Mouse (Mus musculus) midbrain, postnatal 0 days (tissue): ENCODE measurements at regions not wholly inside any gene's neighbourhood (a gene's known extent, or its start where the extent isn't known, plus 50 kb on each side); places are given as distances from the start of the nearest gene placed in this dataset.

Experiments used
- ATAC-seq: fragments of 200-750 bp; cut with Nextera tagmentation; 2 replicates; pipeline ENCODE4 v1.8.0; 2017; ENCODE audit warnings: moderate number of reproducible peaks, mild to moderate bottlenecking, moderate TSS enrichment, moderate library complexity; ENCODE audit not compliant: low FRiP score
- DNase-seq: peaks from one replicate; pipeline ENCODE4 v3.0.0-alpha.2; 2015; ENCODE audit warnings: low spot score
- H3K27ac ChIP-seq: fragments of 300-500 bp; sonication (generic); 2 replicates; pipeline ENCODE4 v1.5.1; 2014; ENCODE audit warnings: low read depth, mild to moderate bottlenecking, low read length, mixed read lengths
- H3K27me3 ChIP-seq: fragments of 300-500 bp; sonication (generic); 2 replicates; pipeline ENCODE4 v1.6.1; 2014; ENCODE audit warnings: low read length, control low read depth, mixed read lengths; ENCODE audit not compliant: insufficient read depth
- H3K36me3 ChIP-seq: fragments of 300-500 bp; sonication (generic); 2 replicates; pipeline ENCODE4 v1.6.1; 2014; ENCODE audit warnings: low read length, control low read depth, mixed read lengths; ENCODE audit not compliant: insufficient read depth
- H3K4me1 ChIP-seq: fragments of 300-500 bp; sonication (generic); 2 replicates; pipeline ENCODE4 v1.6.1; 2014; ENCODE audit warnings: mild to moderate bottlenecking, control low read depth, antibody characterized with exemption, low read length, mixed read lengths; ENCODE audit not compliant: insufficient read depth
- H3K4me2 ChIP-seq: fragments of 300-500 bp; sonication (generic); 2 replicates; pipeline ENCODE4 v1.6.1; 2014; ENCODE audit warnings: low read depth, mild to moderate bottlenecking, low read length, mixed read lengths; ENCODE audit not compliant: poor library complexity, severe bottlenecking
- H3K4me3 ChIP-seq: fragments of 300-500 bp; sonication (generic); 2 replicates; pipeline ENCODE4 v1.5.1; 2014; ENCODE audit warnings: low read depth, mild to moderate bottlenecking, low read length, moderate library complexity
- H3K9ac ChIP-seq: fragments of 300-500 bp; sonication (generic); replicated peaks from 2 replicates; pipeline ENCODE4 v1.6.1; 2014; ENCODE audit warnings: mild to moderate bottlenecking, low read length, moderate library complexity, mixed read lengths; ENCODE audit not compliant: poor library complexity, severe bottlenecking
- H3K9me3 ChIP-seq: fragments of 300-500 bp; sonication (generic); 2 replicates; pipeline ENCODE4 v1.6.1; 2016; ENCODE audit warnings: low read length, control low read depth
- CTCF ChIP-seq: IDR thresholded peaks from 2 replicates; pipeline ENCODE4 v1.5.1; 2016; ENCODE audit warnings: antibody characterized with exemption, mild to moderate bottlenecking
- WGBS: fragments of 180-500 bp; shearing (Covaris S2); extraction: QIAGEN DNeasy Blood & Tissue Kit; methylation state at CpG from one replicate; pipeline ENCODE4 v1.1.7; 2014; 5-methylcytosine and 5-hydroxymethylcytosine counted together

GRCm38 (mm10) chr14:107727234-107727633 is 1186.7 kb downstream of the Slitrk1 start:
- Histone ChIP-seq H3K4me3 (no peak overlapping the region), H3K9ac (no peak overlapping the region), H3K4me1 (no peaks in the 10 kb centered on the region), H3K27me3 (no peaks in the 10 kb centered on the region), H3K27ac (no peak overlapping the region), H3K36me3 (no peaks in the 10 kb centered on the region), H3K4me2 (no peak overlapping the region), H3K9me3 (no peaks in the 10 kb centered on the region)
- 82% methylated on average over 3 of the region's 3 CpGs for WGBS
- DNase-seq (no peak), ATAC-seq (no peak)
- TF ChIP-seq CTCF: no peak

DNA sequence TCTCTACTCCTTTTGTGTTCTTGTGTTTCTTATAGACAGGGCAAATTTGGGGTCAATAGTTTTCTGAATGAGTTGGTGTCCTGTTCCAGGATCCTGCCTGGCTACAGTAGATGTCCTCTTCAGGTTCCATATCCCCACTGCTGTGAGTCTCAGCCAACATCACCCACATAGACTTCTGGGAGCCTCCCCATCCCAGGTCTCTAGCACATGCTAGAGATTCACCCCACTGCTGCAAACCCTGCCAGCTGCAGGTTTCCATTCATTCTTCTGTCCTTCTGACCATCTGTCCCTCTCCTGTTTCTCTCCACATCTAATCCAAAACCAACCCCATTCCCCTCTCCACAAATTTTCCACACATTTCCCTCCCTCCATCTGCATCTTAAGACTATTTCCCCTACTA is 1225.6 kb downstream of the Slitrk1 start:
- Histone ChIP-seq H3K4me1 (no peaks in the 10 kb centered on the region), H3K27ac (no peak overlapping the region), H3K4me3 (no peak overlapping the region), H3K36me3 (no peaks in the 10 kb centered on the region), H3K9me3 (no peaks in the 10 kb centered on the region), H3K27me3 (no peaks in the 10 kb centered on the region), H3K9ac (no peak overlapping the region), H3K4me2 (no peak overlapping the region)
- no peak for DNase-seq
- no peak for ATAC-seq
- no peak for TF ChIP-seq CTCF

- no peaks in the 10 kb centered on the region for H3K27me3 ChIP-seq
- no peak overlapping the region for H3K4me2 ChIP-seq
- no peak overlapping the region for H3K9ac ChIP-seq
- no peak overlapping the region for H3K27ac ChIP-seq
- ATAC-seq: no peak
- TF ChIP-seq CTCF: no peak
- H3K4me3 ChIP-seq: no peak overlapping the region
- H3K4me1 ChIP-seq: no peaks in the 10 kb centered on the region
- DNase-seq: no peak
- no peaks in the 10 kb centered on the region for H3K36me3 ChIP-seq
- 91% methylated on average over 3 of the region's 3 CpGs for WGBS
- H3K9me3 ChIP-seq: no peaks in the 10 kb centered on the region
These were observed 1226.5 kb downstream of the Slitrk1 start for GRCm38 (mm10) chr14:107687261-107688019.

DNA sequence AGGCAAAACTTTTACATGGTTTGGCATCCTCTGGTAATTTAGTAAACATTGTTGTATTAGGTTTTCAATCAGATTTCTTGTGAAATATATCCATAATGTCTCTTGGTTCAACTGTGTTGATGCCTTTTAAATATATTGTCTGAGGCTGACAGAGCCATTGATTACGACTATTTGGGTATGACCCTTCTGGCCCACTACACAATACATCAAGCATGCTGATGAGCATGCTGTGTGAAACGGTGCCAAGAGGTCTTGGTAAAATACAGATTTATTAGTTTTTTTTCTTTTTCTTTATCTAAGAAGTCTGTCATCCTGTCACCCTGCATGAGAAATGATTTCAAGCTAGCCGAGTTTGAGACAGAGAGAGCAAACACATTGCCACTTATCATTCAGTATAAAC is 1257.4 kb downstream of the Slitrk1 start:
- TF ChIP-seq CTCF: no peak
- Histone ChIP-seq H3K9me3 (no peaks in the 10 kb centered on the region), H3K27me3 (no peaks in the 10 kb centered on the region), H3K4me3 (no peak overlapping the region), H3K4me1 (no peaks in the 10 kb centered on the region), H3K27ac (no peak overlapping the region), H3K36me3 (no peaks in the 10 kb centered on the region), H3K4me2 (no peak overlapping the region), H3K9ac (no peak overlapping the region)
- peak; percentile 5 for DNase-seq
- no peak for ATAC-seq
- WGBS: 54% methylated on average over 3 of the region's 3 CpGs

- WGBS: 96% methylated on average over 5 of the region's 5 CpGs
- ATAC-seq (no peak), DNase-seq (no peak)
- Histone ChIP-seq H3K27me3 (no peaks in the 10 kb centered on the region), H3K9me3 (no peaks in the 10 kb centered on the region), H3K4me1 (no peaks in the 10 kb centered on the region), H3K4me3 (no peak overlapping the region), H3K27ac (no peak overlapping the region), H3K36me3 (no peaks in the 10 kb centered on the region), H3K4me2 (no peak overlapping the region), H3K9ac (no peak overlapping the region)
- no peak for TF ChIP-seq CTCF
These were observed 1298.5 kb downstream of the Slitrk1 start for GRCm38 (mm10) chr14:107615466-107615865.

- Histone ChIP-seq H3K9me3 (no peaks in the 10 kb centered on the region), H3K36me3 (no peaks in the 10 kb centered on the region), H3K4me2 (no peak overlapping the region), H3K9ac (no peak overlapping the region), H3K4me1 (no peaks in the 10 kb centered on the region), H3K27me3 (no peaks in the 10 kb centered on the region), H3K27ac (no peak overlapping the region), H3K4me3 (no peak overlapping the region)
- DNase-seq (peak; percentile 10), ATAC-seq (no peak)
- no peak for TF ChIP-seq CTCF
- 37% methylated on average over 1 of the region's 1 CpGs for WGBS
These were observed 1299.6 kb downstream of the Slitrk1 start for GRCm38 (mm10) chr14:107614348-107614747.
